Mouse (Mus musculus): ENCODE measurements around the gene Rps15.

The Rps15 gene

GRCm38 (mm10) chr10:80294788-80295303 is 2.6 kb downstream of the Rps15 start:
- no peak for DNase-seq

DNA sequence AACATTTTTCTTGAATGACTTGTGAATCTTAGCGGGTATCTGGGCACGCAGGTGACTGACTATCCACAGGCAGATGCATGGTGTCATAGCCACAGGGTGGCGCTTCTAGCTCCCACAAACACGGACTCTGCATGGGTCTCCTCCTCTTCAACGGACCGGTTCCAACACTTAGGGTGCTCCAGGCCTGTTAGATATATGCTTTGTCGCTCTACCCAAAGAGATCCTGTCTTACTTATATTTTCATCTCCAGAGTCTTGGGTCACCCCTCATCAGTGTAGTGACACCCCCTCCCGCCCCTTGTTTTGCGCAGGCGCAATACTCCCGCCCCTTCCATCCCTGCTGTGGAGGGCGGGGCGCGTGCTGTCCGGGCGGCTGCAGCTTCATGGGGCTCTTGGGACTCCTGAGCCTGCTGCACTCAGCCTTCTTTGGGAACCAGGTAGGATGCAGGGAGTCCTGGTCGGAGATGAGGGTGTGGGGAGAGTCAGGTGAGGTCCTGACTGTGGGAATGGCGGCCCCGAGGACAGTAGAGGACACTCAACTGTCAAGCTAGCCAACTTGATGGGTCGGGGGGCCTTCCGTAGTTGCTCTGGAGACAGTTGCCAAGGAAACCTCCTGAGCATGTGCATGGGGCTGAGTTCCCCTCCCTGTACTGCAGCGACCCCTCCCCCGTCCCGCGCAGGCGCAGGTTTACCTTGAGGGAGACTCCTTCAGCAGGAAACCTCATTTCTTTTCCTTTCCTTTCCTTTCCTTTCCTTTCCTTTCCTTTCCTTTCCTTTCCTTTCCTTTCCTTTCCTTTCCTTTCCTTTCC is 3.6 kb downstream of the Rps15 start, which contains the start of gene Apc2:
TSS of gene Apc2 (plus strand) at position 360 of the 808 bp plus-strand sequence.
- peak; percentile 75 for DNase-seq

- no peak for DNase-seq
These were observed 4.6 kb downstream of the Rps15 start for GRCm38 (mm10) chr10:80296824-80297223.

DNA sequence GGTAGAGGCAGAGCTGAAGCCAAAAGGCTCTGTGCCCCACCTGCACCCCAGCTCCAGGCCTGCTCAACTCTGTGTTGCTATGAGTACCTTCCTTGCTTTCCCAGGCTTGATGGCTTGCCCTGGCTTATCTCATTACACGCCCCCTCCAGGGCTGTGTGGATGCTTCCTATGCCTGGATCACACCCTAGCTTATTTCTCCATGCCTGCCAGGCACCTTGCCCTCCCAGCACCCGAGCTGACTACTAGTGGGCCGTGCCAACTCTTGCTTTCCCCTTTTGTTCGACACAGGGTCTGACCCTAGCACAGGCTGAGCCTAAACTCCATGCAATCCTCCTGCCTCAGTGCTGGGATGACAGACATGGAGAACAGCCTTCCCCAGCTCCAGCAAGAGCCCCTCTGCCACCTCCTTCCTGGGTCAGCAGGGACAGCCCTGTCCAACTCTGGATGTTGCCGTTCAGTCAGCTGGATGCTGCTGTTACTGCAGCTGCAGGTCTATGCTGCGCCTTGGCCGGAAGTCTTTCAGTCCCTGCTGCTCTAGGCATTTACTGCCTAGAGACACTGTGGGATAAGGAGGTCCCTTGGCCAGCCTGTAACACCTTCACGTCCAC is 5.4 kb downstream of the Rps15 start:
- DNase-seq = no peak

DNA sequence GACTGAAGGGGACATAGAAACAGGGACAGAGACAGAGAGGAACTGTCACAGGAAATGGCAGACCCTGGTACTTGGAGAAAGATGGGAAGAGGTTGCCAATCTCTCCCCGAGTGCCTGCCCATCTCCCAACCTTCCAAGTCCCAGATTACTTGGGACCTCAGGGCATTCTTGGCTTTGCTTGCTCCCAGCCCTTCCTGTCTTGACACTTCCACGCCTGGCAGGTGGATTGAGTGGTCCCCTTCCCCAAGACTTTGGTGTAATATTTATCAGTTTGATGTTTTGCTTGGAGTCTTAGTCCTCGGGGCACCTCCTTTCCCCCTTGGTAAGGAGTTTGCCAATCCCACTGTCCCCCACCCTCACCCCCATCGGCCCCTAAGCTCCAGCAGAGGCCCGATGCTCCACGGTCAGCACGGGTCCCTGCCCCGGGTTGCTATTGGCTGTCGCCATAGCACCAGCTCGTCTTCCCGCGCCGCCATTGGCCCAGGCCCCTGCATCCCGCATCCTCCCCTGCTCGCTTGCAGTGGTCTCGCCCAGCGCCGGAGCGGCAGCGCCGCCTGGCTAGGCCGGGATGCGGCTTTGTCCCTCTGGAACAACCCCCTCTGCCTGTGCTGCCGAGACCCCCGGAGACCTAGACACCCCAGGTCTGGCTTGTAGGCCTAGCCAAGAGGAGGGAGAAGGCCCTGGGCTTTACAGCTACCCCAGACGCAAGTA is 6.5 kb downstream of the Rps15 start:
- DNase-seq = no peak

DNA sequence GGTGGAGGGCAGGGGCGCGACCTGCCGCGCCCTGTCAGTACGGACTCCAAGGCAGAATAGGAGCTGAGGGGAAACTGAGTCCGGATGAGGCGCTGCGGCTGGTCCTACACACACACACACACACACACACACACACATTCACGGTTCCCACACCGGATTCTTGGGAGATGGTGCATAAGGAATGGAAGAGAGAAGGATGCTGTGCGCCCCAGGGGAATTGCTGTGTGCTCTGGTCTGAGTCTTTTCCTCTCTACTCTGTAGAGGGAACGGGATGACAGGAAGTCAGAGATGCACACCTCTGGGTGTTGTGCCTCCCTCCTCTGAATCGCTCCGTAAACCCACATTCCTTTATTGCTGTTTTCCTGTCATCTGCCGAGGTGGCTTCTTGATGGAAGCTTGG is 7.0 kb downstream of the Rps15 start:
- no peak for DNase-seq

DNA sequence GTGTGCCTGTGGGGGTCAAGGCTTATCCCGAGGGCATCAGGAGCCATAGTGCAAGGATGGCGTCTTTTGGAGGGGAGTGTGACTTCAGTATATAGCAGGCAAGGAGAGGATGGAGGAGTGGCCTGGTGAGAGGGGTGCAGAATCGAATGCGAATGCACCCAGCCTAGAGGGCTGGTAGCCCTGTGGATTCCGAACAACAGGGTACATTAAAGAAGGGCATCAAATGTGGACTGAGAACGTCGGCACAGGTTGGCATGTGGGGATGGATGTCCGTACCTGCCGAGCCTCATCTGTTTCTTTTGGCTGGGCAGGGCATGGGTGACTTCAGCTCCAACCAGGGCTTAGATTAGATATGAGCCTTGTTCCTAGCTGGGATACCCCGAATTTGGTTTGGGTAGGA is 7.6 kb downstream of the Rps15 start:
- no peak for DNase-seq

- DNase-seq = no peak
These were observed 8.5 kb downstream of the Rps15 start for GRCm38 (mm10) chr10:80300672-80301181.

DNA sequence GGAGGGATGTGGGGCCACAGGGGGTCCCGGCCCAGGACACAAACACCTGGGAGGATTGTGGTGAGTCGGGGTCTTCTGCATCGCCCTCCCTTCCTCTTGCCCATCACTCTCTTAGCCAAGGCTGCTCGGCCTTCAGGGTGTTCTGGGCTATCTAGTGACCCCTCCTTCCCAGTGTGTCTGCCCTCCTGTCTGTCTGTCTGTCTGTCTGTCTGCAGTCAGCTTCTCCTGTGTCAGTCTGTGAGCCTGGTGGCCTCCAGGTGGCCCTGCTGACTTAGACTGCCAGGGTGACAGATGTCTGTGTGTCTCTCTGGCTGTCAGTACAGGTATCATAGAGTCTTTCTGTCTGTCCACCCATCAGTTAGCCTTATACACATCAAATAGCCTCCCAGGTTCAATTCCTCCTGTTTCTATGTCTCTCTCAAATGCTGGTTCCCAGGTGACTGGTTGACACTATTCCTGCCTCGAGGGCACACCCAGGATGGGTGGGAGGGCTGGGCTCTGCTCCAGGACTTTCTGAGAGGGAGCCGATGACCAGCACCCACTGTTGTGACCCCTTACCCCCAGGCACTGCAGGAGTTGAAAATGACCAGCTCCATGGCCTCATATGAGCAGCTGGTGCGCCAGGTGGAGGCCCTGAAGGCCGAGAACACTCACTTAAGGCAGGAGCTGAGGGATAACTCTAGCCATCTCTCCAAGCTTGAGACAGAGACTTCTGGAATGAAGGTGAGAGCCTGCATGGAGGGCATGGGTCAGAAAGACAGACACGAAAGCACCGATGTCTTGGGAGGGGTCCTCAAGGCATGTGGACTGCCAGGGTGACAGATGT is 9.2 kb downstream of the Rps15 start:
- DNase-seq = no peak

DNA sequence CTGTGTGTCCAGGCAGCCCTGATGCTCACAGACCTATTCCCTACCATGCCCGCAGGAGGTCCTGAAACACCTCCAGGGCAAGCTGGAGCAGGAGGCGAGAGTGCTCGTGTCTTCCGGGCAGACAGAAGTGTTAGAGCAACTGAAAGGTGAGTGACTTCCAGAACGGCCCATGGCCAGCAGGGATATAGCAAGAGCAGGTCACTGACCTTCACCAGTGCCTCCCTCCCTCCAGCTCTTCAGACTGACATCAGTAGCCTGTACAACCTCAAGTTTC is 9.8 kb downstream of the Rps15 start:
- no peak for DNase-seq

- peak; percentile 80 for DNase-seq
These were observed 10.2 kb downstream of the Rps15 start for GRCm38 (mm10) chr10:80302471-80302881.

GRCm38 (mm10) chr10:80304458-80304857 is 12.2 kb downstream of the Rps15 start:
- DNase-seq = no peak

- peak; percentile 33 for DNase-seq
These were observed 12.6 kb downstream of the Rps15 start for GRCm38 (mm10) chr10:80304862-80305261.

- DNase-seq = no peak
These were observed 19.3 kb downstream of the Rps15 start for GRCm38 (mm10) chr10:80311560-80311959.

DNA sequence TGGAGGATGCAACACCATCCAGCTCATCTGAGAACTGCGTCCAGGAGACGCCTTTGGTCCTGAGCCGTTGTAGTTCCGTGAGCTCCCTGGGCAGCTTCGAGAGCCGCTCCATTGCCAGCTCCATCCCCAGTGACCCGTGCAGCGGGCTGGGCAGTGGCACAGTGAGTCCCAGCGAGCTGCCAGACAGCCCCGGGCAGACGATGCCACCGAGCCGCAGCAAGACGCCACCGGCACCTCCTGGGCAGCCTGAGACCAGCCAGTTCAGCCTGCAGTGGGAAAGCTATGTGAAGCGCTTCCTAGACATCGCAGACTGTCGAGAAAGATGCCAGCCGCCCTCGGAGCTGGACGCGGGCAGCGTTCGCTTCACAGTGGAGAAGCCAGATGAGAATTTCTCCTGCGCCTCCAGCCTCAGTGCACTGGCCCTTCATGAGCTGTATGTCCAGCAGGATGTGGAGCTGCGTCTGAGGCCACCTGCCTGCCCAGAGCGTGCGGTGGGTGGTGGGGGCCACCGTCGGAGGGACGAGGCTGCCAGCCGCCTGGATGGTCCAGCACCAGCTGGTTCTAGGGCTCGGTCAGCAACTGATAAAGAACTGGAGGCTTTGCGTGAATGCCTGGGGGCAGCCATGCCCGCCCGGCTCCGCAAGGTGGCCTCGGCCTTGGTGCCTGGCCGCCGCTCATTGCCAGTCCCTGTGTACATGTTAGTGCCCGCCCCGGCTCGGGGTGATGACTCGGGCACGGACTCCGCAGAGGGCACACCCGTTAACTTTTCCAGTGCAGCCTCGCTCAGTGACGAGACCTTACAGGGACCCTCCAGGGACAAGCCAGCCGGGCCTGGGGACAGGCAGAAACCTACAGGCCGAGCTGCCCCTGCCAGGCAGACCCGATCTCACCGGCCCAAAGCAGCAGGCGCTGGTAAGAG is 20.6 kb downstream of the Rps15 start:
- DNase-seq = no peak

- no peak for DNase-seq
These were observed 21.5 kb downstream of the Rps15 start for GRCm38 (mm10) chr10:80313627-80314201.

GRCm38 (mm10) chr10:80314494-80315001 is 22.3 kb downstream of the Rps15 start:
- DNase-seq = no peak

GRCm38 (mm10) chr10:80315315-80315714 is 23.1 kb downstream of the Rps15 start:
- DNase-seq = no peak

- DNase-seq = no peak
These were observed 24.1 kb downstream of the Rps15 start for GRCm38 (mm10) chr10:80316359-80316781.

DNA sequence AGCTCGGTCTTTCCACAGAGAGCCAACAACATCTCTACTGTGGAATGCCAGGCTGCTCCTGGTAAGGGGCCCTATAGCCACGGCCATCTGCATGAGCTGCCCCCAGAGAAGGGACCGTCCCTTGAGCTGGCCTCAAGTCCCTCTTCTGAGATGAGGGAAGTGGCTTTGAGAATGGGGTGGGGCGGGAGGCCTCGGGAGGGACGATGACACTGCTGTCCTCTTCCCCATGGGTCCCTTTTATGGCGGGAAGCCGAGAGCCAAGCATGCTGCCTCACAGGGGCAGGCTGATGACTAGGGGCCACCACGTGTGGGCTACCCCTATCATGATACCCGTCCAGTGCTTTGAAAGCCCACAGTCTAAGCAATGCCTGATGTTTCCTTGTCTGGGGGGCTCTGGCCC is 24.8 kb downstream of the Rps15 start:
- no peak for DNase-seq

- DNase-seq = peak; percentile 95
These were observed 28.1 kb downstream of the Rps15 start, which contains the start of gene 2310011J03Rik for GRCm38 (mm10) chr10:80320340-80320760. Gene 2310011J03Rik, minus strand, starts transcription at chr10:80320537.
